Mouse (Mus musculus) brain, embryonic 14.5 days (tissue): ENCODE data around the gene Timeless. TPM values are rescaled to one million over a fixed set of nuclear protein-coding genes. Genes with fewer than 3 reads are reported as not detected.
"Not testable (repeated sequence)": the region's sequence is repeated elsewhere in the genome, so short reads cannot be mapped to it uniquely, and the experiment has no call there.

Source experiments
- DNase-seq: peaks from one replicate; pipeline ENCODE4 v3.0.0-alpha.2; 2011; ENCODE audit warnings: low read depth
- CTCF ChIP-seq: fragments of 200-500 bp; IDR thresholded peaks from 2 replicates; pipeline ENCODE4 v1.5.1; 2012; ENCODE audit warnings: inconsistent platforms, mild to moderate bottlenecking, moderate library complexity, borderline replicate concordance; ENCODE audit not compliant: insufficient read depth, insufficient read length; ENCODE audit errors: extremely low read depth
- POLR2A ChIP-seq: fragments of 200-500 bp; IDR thresholded peaks from 2 replicates; pipeline ENCODE4 v1.6.1; 2012; ENCODE audit warnings: mild to moderate bottlenecking, inconsistent platforms, borderline replicate concordance; ENCODE audit not compliant: poor library complexity, insufficient read depth, insufficient read length, severe bottlenecking; ENCODE audit errors: extremely low read depth
- polyA plus RNA-seq: library from polyadenylated mRNA; depleted of rRNA; stranded (reverse); fragments of >200 nt; gene quantifications from 2 replicates; pipeline ENCODE4 v1.2.3, GENCODE M21; 2012; rRNA removed

The Timeless gene
- polyA plus RNA-seq, 1 experiment = 14.0 TPM

DNA sequence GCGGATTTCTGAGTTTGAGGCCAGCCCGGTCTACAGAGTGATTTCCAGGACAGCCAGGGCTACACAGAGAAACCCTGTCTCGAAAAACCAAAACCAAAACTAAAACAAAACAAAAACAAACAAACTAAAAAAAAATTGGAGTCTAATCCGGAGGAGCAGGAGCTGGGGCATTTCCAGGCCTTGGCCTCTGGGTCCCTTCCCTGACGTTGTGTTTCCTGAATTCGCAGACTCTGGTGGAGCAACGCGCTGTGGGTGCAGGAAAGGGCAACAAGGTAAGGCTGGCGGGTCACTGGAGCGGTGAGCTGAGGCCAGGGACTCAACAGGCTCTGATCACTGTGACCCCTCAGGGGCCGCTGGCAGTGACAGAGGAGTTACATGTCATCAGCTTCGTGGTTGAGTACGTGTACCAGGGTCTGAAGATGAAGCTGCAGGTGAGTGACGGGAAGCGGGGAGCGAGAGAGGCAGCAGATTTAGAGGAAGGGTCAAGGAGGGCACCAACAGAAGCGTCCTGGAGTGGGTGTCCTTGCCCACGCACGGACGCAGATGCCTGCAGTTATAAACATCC, 51.1 kb downstream of the Timeless start:
- TF ChIP-seq CTCF (no peak), POLR2A (no peak)

GRCm38 (mm10) chr10:128283604-128284579, 52.0 kb downstream of the Timeless start:
- DNase-seq = peak; percentile 80
- TF ChIP-seq CTCF (peak; percentile 84), POLR2A (no peak)

More for the DNA sequence above, 51.1 kb downstream of the Timeless start:
- DNase-seq = no peak

DNA sequence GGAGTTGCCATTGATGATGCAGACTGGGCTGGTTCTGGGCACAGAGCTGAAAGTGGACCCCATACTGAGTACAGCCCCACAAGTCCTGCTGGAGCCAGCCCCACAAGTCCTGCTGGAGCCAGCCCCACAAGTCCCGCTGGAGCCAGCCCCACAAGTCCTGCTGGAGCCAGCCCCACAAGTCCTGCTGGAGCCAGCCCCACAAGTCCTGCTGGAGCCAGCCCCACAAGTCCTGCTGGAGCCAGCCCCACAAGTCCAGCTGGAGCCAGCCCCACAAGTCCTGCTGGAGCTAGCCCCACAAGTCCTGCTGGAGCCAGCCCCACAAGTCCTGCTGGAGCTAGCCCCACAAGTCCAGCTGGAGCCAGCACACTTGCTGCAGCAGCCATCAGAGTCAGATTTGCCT, 58.7 kb downstream of the Timeless start:
- DNase-seq = not testable (repeated sequence)

- TF ChIP-seq CTCF = no peak
- no peak for TF ChIP-seq POLR2A
- DNase-seq = peak; percentile 47
Measured at GRCm38 (mm10) chr10:128296370-128297090, 64.7 kb downstream of the Timeless start.

GRCm38 (mm10) chr10:128297221-128297620, 65.4 kb downstream of the Timeless start:
- no peak for DNase-seq
- TF ChIP-seq POLR2A (no peak), CTCF (no peak)

GRCm38 (mm10) chr10:128297622-128298021, 65.8 kb downstream of the Timeless start:
- no peak for TF ChIP-seq POLR2A
- no peak for TF ChIP-seq CTCF
- DNase-seq = peak; percentile 30

DNA sequence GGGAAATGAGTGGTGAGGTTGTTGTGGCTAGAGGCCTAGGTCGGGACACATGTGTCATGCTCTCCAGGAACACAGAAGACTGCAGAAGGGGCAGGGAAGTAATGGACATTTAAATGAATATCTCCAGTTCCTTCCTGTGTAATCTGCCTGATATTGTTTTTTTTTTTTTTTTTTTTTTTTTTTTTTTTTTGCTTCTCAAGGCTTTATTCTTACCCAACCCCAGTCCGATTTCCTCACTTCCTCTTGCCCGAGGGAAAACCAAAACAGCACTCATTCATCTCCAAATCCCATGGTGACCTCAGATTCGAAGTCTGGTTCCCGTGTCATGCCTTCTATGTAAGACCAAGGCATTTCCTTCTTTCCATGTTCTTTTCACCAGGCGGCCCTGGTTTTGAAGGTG, 66.4 kb downstream of the Timeless start:
- TF ChIP-seq CTCF (no peak), POLR2A (no peak)
- DNase-seq = no peak

DNA sequence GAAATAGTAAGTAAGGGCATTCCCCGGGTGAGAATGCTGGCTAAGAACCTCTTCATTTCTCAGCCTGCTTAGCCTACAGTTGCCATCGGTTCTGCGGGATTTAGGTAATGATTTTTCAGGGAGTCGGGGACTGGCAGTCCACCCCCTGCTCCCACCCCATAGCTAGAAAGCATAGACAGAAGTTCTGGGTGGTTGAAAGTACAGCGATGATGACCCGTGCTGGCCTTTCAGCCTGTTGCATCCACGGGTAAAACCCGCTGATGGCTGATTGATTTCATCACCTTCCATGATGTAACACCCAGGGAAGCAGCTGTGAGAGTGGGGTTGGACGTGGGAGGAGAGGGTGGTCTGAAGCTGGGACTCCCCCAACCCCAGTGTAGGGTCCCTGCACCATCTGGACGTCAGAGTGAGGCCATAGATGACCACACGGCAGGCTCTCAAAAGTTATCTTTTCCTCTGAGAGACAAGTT, 66.9 kb downstream of the Timeless start, which contains the start of gene Il23a:
Gene Il23a (minus strand): TSS at position 51 of the 470 bp plus-strand sequence.
- no peak for DNase-seq
- TF ChIP-seq CTCF (no peak), POLR2A (no peak)

GRCm38 (mm10) chr10:128302357-128302756, 70.5 kb downstream of the Timeless start:
- TF ChIP-seq CTCF (no peak), POLR2A (no peak)
- no peak for DNase-seq

Other genes starting within 250 kb of the Timeless start
- not detected in 2 replicates for gene Hsd17b6, start 224.5 kb upstream of the Timeless start, polyA plus RNA-seq
- 25.4 and 35.6 TPM in 2 replicates for gene Prim1, start 216.9 kb upstream of the Timeless start, polyA plus RNA-seq
- gene Naca, start 196.5 kb upstream of the Timeless start, polyA plus RNA-seq = 286 and 390 TPM in 2 replicates
- 67.9 and 97.4 TPM in 2 replicates for gene Ptges3, start 173.1 kb upstream of the Timeless start, polyA plus RNA-seq
- 1,616 and 2,161 TPM in 2 replicates for gene Atp5b, start 148.8 kb upstream of the Timeless start, polyA plus RNA-seq
- gene Baz2a, start 140.5 kb upstream of the Timeless start, polyA plus RNA-seq = 32.2 and 33.1 TPM in 2 replicates
- 23.6 and 26.7 TPM in 2 replicates for gene Rbms2, start 51.8 kb upstream of the Timeless start, polyA plus RNA-seq
- 2.4 and 4.4 TPM in 2 replicates for gene Gls2, start 37.6 kb upstream of the Timeless start, polyA plus RNA-seq
- 12.6 and 15.2 TPM in 2 replicates for gene Spryd4, start 20.3 kb upstream of the Timeless start, polyA plus RNA-seq
- 0.36 and 0.39 TPM in 2 replicates for gene Mip, start 6.2 kb upstream of the Timeless start, polyA plus RNA-seq
- 0.20 and 0.23 TPM in 2 replicates for gene Apon, start 22.0 kb downstream of the Timeless start, polyA plus RNA-seq
- not detected in 2 replicates for gene Apof, start 36.6 kb downstream of the Timeless start, polyA plus RNA-seq
- gene Stat2, start 38.5 kb downstream of the Timeless start, polyA plus RNA-seq = 26.4 and 27.7 TPM in 2 replicates
- 0.11 and 0.20 TPM in 2 replicates for gene Il23a, start 66.7 kb downstream of the Timeless start, polyA plus RNA-seq
- gene Pan2, start 71.3 kb downstream of the Timeless start, polyA plus RNA-seq = 38.4 and 47.4 TPM in 2 replicates
- 84.5 and 86.3 TPM in 2 replicates for gene Cnpy2, start 90.4 kb downstream of the Timeless start, polyA plus RNA-seq
- gene Cs, start 105.7 kb downstream of the Timeless start, polyA plus RNA-seq = 185 and 203 TPM in 2 replicates
- 69.0 and 90.1 TPM in 2 replicates for gene Coq10a, start 136.9 kb downstream of the Timeless start, polyA plus RNA-seq
- gene Ankrd52, start 145.1 kb downstream of the Timeless start, polyA plus RNA-seq = 43.1 and 55.1 TPM in 2 replicates
- gene Slc39a5, start 169.2 kb downstream of the Timeless start, polyA plus RNA-seq = 0.04 and 0.35 TPM in 2 replicates
- gene Nabp2, start 179.4 kb downstream of the Timeless start, polyA plus RNA-seq = 96.8 and 102 TPM in 2 replicates
- 73.9 and 76.9 TPM in 2 replicates for gene Rnf41, start 179.6 kb downstream of the Timeless start, polyA plus RNA-seq
- 377 and 390 TPM in 2 replicates for gene Smarcc2, start 227.2 kb downstream of the Timeless start, polyA plus RNA-seq